Mouse (Mus musculus) embryonic facial prominence, embryonic 15.5 days (tissue): ENCODE measurements around the gene Olfr223. TPM values are rescaled to one million over a fixed set of nuclear protein-coding genes. Genes with fewer than 3 reads are reported as not detected.
"Not testable (repeated sequence)": the region's sequence is repeated elsewhere in the genome, so short reads cannot be mapped to it uniquely, and the experiment has no call there.

ENCODE experiments used
- ATAC-seq: fragments of 200-750 bp; cut with Nextera tagmentation; 2 replicates; pipeline ENCODE4 v1.8.0; 2017; ENCODE audit warnings: low read depth, moderate TSS enrichment; ENCODE audit not compliant: insufficient number of reproducible peaks, low FRiP score, low TSS enrichment
- H3K27ac ChIP-seq: fragments of 300-500 bp; sonication (generic); replicated peaks from 2 replicates; pipeline ENCODE4 v1.5.1; 2015; ENCODE audit warnings: mild to moderate bottlenecking, inconsistent platforms
- H3K27me3 ChIP-seq: fragments of 300-500 bp; sonication (generic); 2 replicates; pipeline ENCODE4 v1.6.1; 2015; ENCODE audit warnings: inconsistent platforms
- H3K36me3 ChIP-seq: fragments of 300-500 bp; sonication (generic); 2 replicates; pipeline ENCODE4 v1.6.1; 2015; ENCODE audit warnings: mild to moderate bottlenecking, inconsistent platforms
- H3K4me1 ChIP-seq: fragments of 300-500 bp; sonication (generic); 2 replicates; pipeline ENCODE4 v1.6.1; 2015; ENCODE audit warnings: inconsistent platforms
- H3K4me2 ChIP-seq: fragments of 300-500 bp; sonication (generic); replicated peaks from 2 replicates; pipeline ENCODE4 v1.6.1; 2015; ENCODE audit warnings: mild to moderate bottlenecking, inconsistent platforms
- H3K4me3 ChIP-seq: fragments of 300-500 bp; sonication (generic); replicated peaks from 2 replicates; pipeline ENCODE4 v1.5.1; 2015; ENCODE audit warnings: mild to moderate bottlenecking, inconsistent platforms
- H3K9ac ChIP-seq: fragments of 300-500 bp; sonication (generic); 2 replicates; pipeline ENCODE4 v1.6.1; 2015; ENCODE audit warnings: inconsistent platforms
- H3K9me3 ChIP-seq: fragments of 300-500 bp; sonication (generic); replicated peaks from 2 replicates; pipeline ENCODE4 v1.6.1; 2016; ENCODE audit warnings: inconsistent platforms
- WGBS: fragments of 180-500 bp; shearing (Covaris S2); methylation state at CpG from one replicate; pipeline ENCODE4 v1.1.7; 2015; 5-methylcytosine and 5-hydroxymethylcytosine counted together
- polyA plus RNA-seq: library from polyadenylated mRNA; unstranded; fragments of >200 nt; fragmentation: Nextera tagmentation; extraction: Ambion mirVana; gene quantifications from 2 replicates; pipeline ENCODE4 v1.2.1, GENCODE M21; 2015

The Olfr223 gene
- polyA plus RNA-seq, 1 experiment from 2014 or later = not detected

DNA sequence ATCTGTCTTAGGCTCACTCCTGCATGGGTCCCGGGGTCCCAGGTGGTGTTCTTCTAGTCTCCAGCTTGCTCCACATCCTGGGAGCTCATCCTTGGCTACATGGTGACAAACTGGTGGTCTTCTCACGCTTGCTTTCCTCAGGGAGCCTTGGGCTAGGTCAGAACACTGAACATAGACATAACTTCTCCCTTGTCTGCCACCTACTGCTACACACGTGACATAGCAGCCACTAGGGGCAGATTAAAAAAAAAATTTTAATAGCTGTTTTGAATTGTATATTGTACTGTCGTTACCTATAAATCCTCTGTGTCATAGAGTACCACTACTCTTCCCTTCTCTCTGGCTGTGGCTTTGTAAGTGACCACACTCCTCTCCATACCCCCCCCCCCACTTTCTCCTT is 3.0 kb upstream of the Olfr223 start:
- no peak overlapping the region for H3K27ac ChIP-seq
- H3K9ac ChIP-seq = no peak overlapping the region
- H3K27me3 ChIP-seq = 0 out of 2 replicates have a peak, but pooled peaks cover 3% of the 10 kb centered on the region
- no peaks in the 10 kb centered on the region for H3K9me3 ChIP-seq
- 40% methylated on average over 4 of the region's 4 CpGs for WGBS
- H3K4me2 ChIP-seq = no peak overlapping the region
- H3K4me1 ChIP-seq = no peaks in the 10 kb centered on the region
- H3K4me3 ChIP-seq = no peak overlapping the region
- ATAC-seq = no peak
- H3K36me3 ChIP-seq = no peaks in the 10 kb centered on the region

DNA sequence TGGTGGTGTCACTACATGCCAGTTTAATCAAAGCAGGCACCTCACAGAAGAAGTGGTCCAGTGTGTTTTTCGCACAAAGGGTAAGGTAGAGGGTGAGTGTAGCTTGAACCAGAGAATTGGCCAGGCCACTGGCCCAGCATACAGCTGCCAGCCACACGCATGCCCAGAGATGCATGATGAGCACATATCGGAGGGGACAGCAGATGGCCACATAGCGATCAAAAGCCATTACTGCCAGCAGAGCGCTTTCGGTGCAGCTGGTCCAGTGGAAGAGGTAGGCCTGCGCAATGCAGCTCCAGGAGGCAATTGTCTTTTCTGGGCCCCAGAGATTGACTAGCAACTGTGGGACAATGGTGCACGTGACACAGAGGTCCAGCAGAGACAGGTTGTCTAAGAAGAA is 3.6 kb downstream of the Olfr223 start:
- 87% methylated on average over 8 of the region's 8 CpGs for WGBS
- H3K4me3 ChIP-seq = no peak overlapping the region
- no peak overlapping the region for H3K4me2 ChIP-seq
- no peaks in the 10 kb centered on the region for H3K4me1 ChIP-seq
- H3K27ac ChIP-seq = no peak overlapping the region
- no peak for ATAC-seq
- H3K9ac ChIP-seq = no peak overlapping the region
- no peaks in the 10 kb centered on the region for H3K9me3 ChIP-seq
- peaks cover 4% of the 10 kb centered on the region; the same call in 1 of the 2 replicates for H3K27me3 ChIP-seq
- no peaks in the 10 kb centered on the region for H3K36me3 ChIP-seq

DNA sequence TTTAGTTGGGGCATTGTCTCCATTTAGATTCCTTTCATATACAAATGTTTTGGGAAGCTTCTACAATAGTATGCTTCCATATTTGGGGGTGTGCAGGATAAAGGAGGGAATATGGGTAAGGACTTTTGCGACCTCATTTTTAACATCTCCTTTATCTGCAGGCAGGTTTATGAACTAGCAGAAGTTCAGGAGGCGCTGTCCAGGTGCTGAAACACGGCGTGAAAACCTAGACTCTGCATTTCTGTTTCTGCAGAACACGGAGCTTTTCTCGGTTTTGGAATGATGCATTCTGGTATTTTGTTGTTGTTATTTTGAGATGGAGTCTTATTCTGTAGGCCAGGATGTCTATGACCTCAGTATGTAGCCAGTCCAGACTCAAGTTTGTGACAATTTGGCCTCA is 8.6 kb downstream of the Olfr223 start:
- Histone ChIP-seq H3K4me3 (no peak overlapping the region), H3K27ac (no peak overlapping the region), H3K9ac (no peak overlapping the region), H3K36me3 (no peaks in the 10 kb centered on the region), H3K27me3 (peaks cover 4% of the 10 kb centered on the region; the same call in 1 of the 2 replicates), H3K9me3 (no peaks in the 10 kb centered on the region), H3K4me1 (no peaks in the 10 kb centered on the region), H3K4me2 (no peak overlapping the region)
- no peak for ATAC-seq
- 26% methylated on average over 6 of the region's 6 CpGs for WGBS

DNA sequence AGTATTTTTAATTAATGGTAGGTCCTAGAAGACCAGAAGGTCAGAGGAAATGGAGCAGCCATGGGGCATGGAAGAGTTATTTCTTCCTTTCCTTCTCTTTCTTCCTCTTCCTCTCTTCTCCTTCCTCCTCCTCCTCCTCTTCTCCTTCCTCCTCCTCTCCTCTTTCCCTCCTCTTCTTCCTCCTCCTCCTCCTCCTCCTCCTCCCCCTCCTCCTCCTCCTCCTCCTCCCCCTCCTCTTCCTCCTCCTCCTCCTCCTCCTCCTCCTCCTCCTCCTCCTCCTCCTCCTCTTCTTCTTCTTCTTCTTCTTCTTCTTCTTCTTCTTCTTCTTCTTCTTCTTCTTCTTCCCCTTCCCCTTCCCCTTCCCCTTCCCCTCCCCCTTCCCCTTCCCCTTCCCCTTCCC is 17.0 kb downstream of the Olfr223 start, which contains the start of gene Olfr222:
Gene Olfr222, minus strand, starts transcription at position 101 of the 400 bp plus-strand sequence.
- not testable (repeated sequence) for ATAC-seq, H3K4me2 ChIP-seq, H3K9me3 ChIP-seq, H3K4me3 ChIP-seq, H3K4me1 ChIP-seq, H3K36me3 ChIP-seq, H3K27ac ChIP-seq, H3K9ac ChIP-seq
- peaks cover 14% of the 10 kb centered on the region for H3K27me3 ChIP-seq

DNA sequence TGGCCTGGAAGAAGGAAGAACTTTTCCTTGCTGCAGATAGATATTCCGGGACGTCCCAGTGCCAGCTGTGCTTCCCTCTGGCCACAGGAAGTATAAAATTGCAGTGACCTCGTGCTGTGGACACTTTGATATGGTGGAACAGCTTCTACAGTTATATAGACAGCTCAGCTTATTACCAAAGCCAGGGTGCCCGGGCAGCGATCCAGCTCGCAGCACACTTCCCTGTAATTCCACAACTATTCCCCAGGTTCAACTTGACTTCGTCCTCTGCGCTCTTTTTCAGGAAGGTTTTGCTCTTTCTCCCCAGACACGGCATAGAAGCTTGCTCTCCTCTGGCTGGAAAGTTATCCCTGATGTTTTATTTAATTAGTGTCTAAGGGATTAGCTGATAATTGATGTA is 17.4 kb downstream of the Olfr223 start:
- ATAC-seq = no peak
- Histone ChIP-seq H3K9me3 (no peaks in the 10 kb centered on the region), H3K27me3 (peaks cover 14% of the 10 kb centered on the region), H3K4me1 (no peaks in the 10 kb centered on the region), H3K36me3 (no peaks in the 10 kb centered on the region), H3K4me2 (no peak overlapping the region), H3K9ac (no peak overlapping the region), H3K27ac (no peak overlapping the region), H3K4me3 (no peak overlapping the region)
- 49% methylated on average over 9 of the region's 9 CpGs for WGBS

DNA sequence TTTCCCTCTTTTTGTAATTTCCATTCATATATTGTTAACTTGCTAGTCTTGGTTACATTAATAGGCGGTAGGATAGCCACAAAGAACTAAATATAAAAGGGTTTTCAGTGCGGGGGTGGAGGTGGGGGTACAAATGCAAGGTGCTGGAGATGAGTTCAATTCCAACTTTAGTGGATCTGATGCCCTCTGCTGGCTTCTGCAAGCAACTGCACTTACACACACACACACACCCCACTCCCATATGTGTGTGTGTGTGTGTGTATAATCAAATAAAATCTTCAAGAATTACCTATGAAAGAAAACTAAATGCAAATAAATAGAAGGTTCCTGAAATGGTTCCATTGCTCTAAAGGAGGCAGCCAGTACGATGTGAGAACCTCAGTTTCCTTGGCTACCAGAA is 23.8 kb downstream of the Olfr223 start:
- ATAC-seq = no peak

DNA sequence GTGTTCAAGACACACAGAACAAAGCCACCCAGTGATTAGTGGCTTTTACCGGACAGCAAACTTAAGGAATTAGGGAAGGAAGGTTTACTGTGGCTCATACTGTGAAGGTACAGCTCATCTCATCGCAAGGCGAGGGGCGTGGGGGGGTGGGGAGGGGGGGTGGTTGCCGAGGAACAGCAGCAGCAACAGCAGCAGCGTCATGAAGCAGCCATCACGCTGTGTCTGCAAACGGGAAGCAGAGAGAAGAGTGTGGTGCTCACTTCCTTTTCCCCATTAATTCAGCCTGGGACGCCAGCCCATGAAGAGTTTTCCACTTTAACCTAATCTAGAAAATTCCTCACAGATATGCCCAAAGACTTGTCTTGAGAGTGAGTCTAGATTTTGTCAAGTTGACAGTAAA is 30.3 kb downstream of the Olfr223 start:
- no peaks in the 10 kb centered on the region for H3K36me3 ChIP-seq
- ATAC-seq = no peak

More for the DNA sequence above, 23.8 kb downstream of the Olfr223 start:
- Histone ChIP-seq H3K27ac (no peak overlapping the region), H3K9me3 (no peaks in the 10 kb centered on the region), H3K4me3 (no peak overlapping the region), H3K36me3 (no peaks in the 10 kb centered on the region), H3K9ac (no peak overlapping the region), H3K4me2 (no peak overlapping the region), H3K27me3 (peaks cover 4% of the 10 kb centered on the region; the same call in 1 of the 2 replicates), H3K4me1 (no peaks in the 10 kb centered on the region)
- 64% methylated on average over 3 of the region's 3 CpGs for WGBS

DNA sequence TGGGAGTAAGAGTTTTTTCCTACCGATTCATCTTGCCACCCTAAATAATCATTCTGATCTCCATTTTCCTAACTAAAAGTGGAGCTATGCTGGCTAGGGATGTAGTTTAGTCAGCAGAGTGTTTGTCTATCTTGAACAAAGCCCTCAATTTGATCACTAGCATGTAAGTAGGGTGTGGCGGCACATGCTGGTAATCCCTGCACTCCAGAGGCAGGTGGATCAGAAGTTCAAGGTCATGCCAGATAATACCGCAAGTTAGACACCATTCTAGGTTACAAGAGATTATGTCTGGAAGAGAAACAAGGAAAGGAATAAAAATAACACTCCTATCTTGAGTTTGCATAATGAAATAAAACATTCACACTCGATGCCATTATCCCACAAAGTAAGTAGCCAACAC is 30.8 kb downstream of the Olfr223 start:
- Histone ChIP-seq H3K27ac (no peak overlapping the region), H3K9ac (no peak overlapping the region), H3K36me3 (no peaks in the 10 kb centered on the region), H3K4me1 (no peaks in the 10 kb centered on the region), H3K9me3 (no peaks in the 10 kb centered on the region), H3K4me3 (no peak overlapping the region), H3K27me3 (no peaks in the 10 kb centered on the region), H3K4me2 (no peak overlapping the region)
- no peak for ATAC-seq
- 85% methylated on average over 4 of the region's 4 CpGs for WGBS

More for the DNA sequence above, 30.3 kb downstream of the Olfr223 start:
- no peak overlapping the region for H3K27ac ChIP-seq
- WGBS = 81% methylated on average over 9 of the region's 9 CpGs
- no peak overlapping the region for H3K4me3 ChIP-seq
- H3K4me2 ChIP-seq = no peak overlapping the region
- H3K9me3 ChIP-seq = no peaks in the 10 kb centered on the region
- H3K4me1 ChIP-seq = no peaks in the 10 kb centered on the region
- H3K9ac ChIP-seq = no peak overlapping the region
- no peaks in the 10 kb centered on the region for H3K27me3 ChIP-seq

DNA sequence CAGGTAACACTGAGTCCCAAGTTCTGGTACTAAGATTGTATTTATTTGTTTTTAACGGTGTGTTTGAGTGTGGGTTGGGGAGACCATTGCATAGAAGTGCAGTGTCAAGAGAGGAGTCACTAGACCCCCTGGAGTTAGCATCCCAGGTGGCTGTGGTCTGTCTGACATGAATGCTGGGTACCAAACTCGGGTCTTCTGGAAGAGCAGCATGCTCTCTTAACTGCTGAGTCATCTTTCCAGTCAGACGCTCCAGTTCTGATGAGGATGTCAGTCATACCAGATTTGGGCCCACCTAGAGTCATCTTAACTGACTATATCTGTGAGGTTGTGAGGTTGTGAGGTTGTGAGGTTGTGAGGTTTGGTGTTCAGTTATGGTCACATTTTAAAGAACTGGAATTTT is 32.2 kb downstream of the Olfr223 start:
- no peaks in the 10 kb centered on the region for H3K36me3 ChIP-seq
- no peaks in the 10 kb centered on the region for H3K27me3 ChIP-seq
- H3K4me3 ChIP-seq = no peak overlapping the region
- no peak overlapping the region for H3K27ac ChIP-seq
- no peaks in the 10 kb centered on the region for H3K9me3 ChIP-seq
- H3K9ac ChIP-seq = no peak overlapping the region
- 61% methylated on average over 3 of the region's 3 CpGs for WGBS
- H3K4me1 ChIP-seq = no peaks in the 10 kb centered on the region
- ATAC-seq = no peak
- no peak overlapping the region for H3K4me2 ChIP-seq

DNA sequence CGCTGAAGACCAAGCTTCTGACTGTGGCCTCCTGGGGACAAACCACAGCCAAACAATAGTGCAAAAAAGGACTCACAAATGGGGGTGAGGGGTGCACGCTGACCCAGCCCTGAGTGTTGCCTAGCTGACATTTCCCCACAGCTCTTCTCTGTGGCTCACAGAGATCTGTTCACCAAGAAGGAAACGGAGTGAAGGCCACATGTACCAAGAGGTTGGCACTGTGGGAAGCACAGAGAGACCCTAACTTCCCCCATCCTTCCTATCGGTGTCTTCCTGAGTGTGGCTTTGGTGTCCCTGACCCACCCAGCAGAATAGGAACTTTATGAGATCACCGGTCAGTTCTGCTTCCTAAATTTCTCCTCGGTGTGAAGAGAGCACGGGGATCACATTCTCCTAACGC is 38.6 kb downstream of the Olfr223 start:
- no peaks in the 10 kb centered on the region for H3K36me3 ChIP-seq
- 74% methylated on average over 8 of the region's 8 CpGs for WGBS
- ATAC-seq = no peak

DNA sequence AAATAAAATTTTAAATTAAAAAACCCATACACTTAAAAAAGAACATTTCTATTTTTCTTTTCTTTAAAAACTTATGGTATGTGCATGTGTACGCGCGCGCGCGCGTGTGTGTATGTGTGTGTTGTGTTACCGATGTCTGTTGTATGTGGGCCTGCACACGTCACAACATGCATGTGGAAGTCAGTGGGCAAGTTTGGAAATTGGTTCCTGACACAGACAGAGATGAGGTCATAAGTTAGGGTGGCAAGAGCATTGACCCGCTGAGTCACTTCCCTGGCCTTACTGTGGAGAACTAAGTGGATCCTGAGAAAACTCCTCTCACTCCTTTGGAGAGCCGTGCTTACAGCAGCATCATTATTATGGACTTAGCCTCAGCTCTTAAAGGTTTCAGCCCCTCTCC is 39.0 kb downstream of the Olfr223 start:
- no peak overlapping the region for H3K9ac ChIP-seq
- H3K4me1 ChIP-seq = no peaks in the 10 kb centered on the region
- no peak overlapping the region for H3K4me3 ChIP-seq
- no peak for ATAC-seq
- H3K27me3 ChIP-seq = no peaks in the 10 kb centered on the region
- no peaks in the 10 kb centered on the region for H3K36me3 ChIP-seq
- no peak overlapping the region for H3K4me2 ChIP-seq
- no peaks in the 10 kb centered on the region for H3K9me3 ChIP-seq
- H3K27ac ChIP-seq = no peak overlapping the region
- WGBS = 90% methylated on average over 11 of the region's 11 CpGs

More for the DNA sequence above, 38.6 kb downstream of the Olfr223 start:
- H3K4me3 ChIP-seq = no peak overlapping the region
- no peaks in the 10 kb centered on the region for H3K27me3 ChIP-seq
- no peak overlapping the region for H3K4me2 ChIP-seq
- H3K4me1 ChIP-seq = no peaks in the 10 kb centered on the region
- no peaks in the 10 kb centered on the region for H3K9me3 ChIP-seq
- H3K9ac ChIP-seq = no peak overlapping the region
- H3K27ac ChIP-seq = no peak overlapping the region

DNA sequence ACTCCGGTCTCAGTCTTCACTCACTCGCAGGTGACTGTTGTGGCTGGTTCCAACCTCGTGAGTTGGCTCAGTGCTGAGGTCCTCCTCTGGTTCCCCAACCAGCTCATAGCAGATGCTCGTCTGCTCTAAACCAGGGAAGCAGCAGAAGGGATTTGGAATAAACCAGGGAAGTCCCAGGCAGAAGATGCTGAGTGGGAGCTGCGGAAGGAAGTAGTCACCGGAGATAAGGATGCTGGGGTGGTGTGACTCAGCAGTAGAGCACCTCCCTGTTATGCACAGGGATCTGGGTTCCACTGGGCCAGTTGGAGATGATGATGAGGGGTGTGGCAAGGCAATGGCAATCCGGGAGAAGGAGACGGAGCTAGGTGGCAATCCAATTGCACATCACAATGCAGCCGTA is 49.1 kb downstream of the Olfr223 start:
- H3K36me3 ChIP-seq = no peaks in the 10 kb centered on the region
- no peak for ATAC-seq
- H3K4me1 ChIP-seq = no peaks in the 10 kb centered on the region
- no peaks in the 10 kb centered on the region for H3K27me3 ChIP-seq
- no peaks in the 10 kb centered on the region for H3K9me3 ChIP-seq
- H3K27ac ChIP-seq = no peak overlapping the region
- 85% methylated on average over 9 of the region's 9 CpGs for WGBS
- no peak overlapping the region for H3K4me2 ChIP-seq
- no peak overlapping the region for H3K9ac ChIP-seq
- no peak overlapping the region for H3K4me3 ChIP-seq
